Mouse (Mus musculus) liver, embryonic 11.5 days (tissue): Measurements from ENCODE around the gene Secisbp2. TPM values are rescaled to one million over a fixed set of nuclear protein-coding genes. Genes with fewer than 3 reads are reported as not detected.

Source experiments
- polyA plus RNA-seq: library from polyadenylated mRNA; unstranded; fragments of >200 nt; fragmentation: Nextera tagmentation; extraction: Ambion mirVana; gene quantifications from 2 replicates; pipeline ENCODE4 v1.2.1, GENCODE M21; 2014

The Secisbp2 gene
- polyA plus RNA-seq, 1 experiment from 2014 or later = 36.1 TPM

Other genes with a start within 250 kb of the Secisbp2 start
- 15.5 and 18.0 TPM in 2 replicates for gene S1pr3, start 243.1 kb upstream of the Secisbp2 start, polyA plus RNA-seq
- not detected in 2 replicates for gene Shc3, start 82.3 kb upstream of the Secisbp2 start, polyA plus RNA-seq
- gene Cks2, start 6.5 kb upstream of the Secisbp2 start, polyA plus RNA-seq = 587 and 614 TPM in 2 replicates
- 18.6 and 21.7 TPM in 2 replicates for gene Sema4d, start 142.1 kb downstream of the Secisbp2 start, polyA plus RNA-seq
- 29.4 and 30.4 TPM in 2 replicates for gene Gadd45g, start 195.0 kb downstream of the Secisbp2 start, polyA plus RNA-seq